Mouse (Mus musculus) heart, embryonic 12.5 days (tissue): ENCODE data around the gene Dgke. TPM values are rescaled to one million over a fixed set of nuclear protein-coding genes. Genes with fewer than 3 reads are reported as not detected.
A peak's percentile ranks its signal among the peaks of the same experiment; 100 is the strongest.

Experiments
- ATAC-seq: fragments of 200-750 bp; cut with Nextera tagmentation; 2 replicates; pipeline ENCODE4 v1.8.0; 2017; ENCODE audit warnings: moderate TSS enrichment, moderate library complexity; ENCODE audit not compliant: insufficient number of reproducible peaks, low FRiP score
- H3K27ac ChIP-seq: fragments of 300-500 bp; sonication (generic); 2 replicates; pipeline ENCODE4 v1.5.1; 2016; ENCODE audit warnings: mild to moderate bottlenecking, moderate library complexity; ENCODE audit not compliant: poor library complexity, severe bottlenecking
- H3K27me3 ChIP-seq: fragments of 300-500 bp; sonication (generic); replicated peaks from 2 replicates; pipeline ENCODE4 v1.6.1; 2016; ENCODE audit warnings: mild to moderate bottlenecking, moderate library complexity
- H3K36me3 ChIP-seq: fragments of 300-500 bp; sonication (generic); 2 replicates; pipeline ENCODE4 v1.6.1; 2016; ENCODE audit warnings: mild to moderate bottlenecking, moderate library complexity
- H3K4me1 ChIP-seq: fragments of 300-500 bp; sonication (generic); replicated peaks from 2 replicates; pipeline ENCODE4 v1.6.1; 2016; ENCODE audit warnings: mild to moderate bottlenecking
- H3K4me2 ChIP-seq: fragments of 300-500 bp; sonication (generic); 2 replicates; pipeline ENCODE4 v1.6.1; 2016; ENCODE audit warnings: mild to moderate bottlenecking, moderate library complexity
- H3K4me3 ChIP-seq: fragments of 300-500 bp; sonication (generic); 2 replicates; pipeline ENCODE4 v1.5.1; 2016; ENCODE audit warnings: mild to moderate bottlenecking
- H3K9ac ChIP-seq: fragments of 300-500 bp; sonication (generic); 2 replicates; pipeline ENCODE4 v1.6.1; 2016; ENCODE audit warnings: mild to moderate bottlenecking, moderate library complexity
- H3K9me3 ChIP-seq: fragments of 300-500 bp; sonication (generic); replicated peaks from 2 replicates; pipeline ENCODE4 v1.6.1; 2016; ENCODE audit warnings: mild to moderate bottlenecking, moderate library complexity
- WGBS: fragments of 180-500 bp; shearing (Covaris S2); methylation state at CpG from one replicate; pipeline ENCODE4 v1.1.7; 2016; 5-methylcytosine and 5-hydroxymethylcytosine counted together
- polyA plus RNA-seq: library from polyadenylated mRNA; unstranded; fragments of >200 nt; fragmentation: Nextera tagmentation; extraction: Ambion mirVana; gene quantifications from 2 replicates; pipeline ENCODE4 v1.2.1, GENCODE M21; 2016

The Dgke gene
- polyA plus RNA-seq, 1 experiment from 2014 or later = 7.2 TPM

GRCm38 (mm10) chr11:88993625-88994024 is 73.0 kb downstream of the Dgke start:
- 12% methylated on average over 5 of the region's 5 CpGs for WGBS

DNA sequence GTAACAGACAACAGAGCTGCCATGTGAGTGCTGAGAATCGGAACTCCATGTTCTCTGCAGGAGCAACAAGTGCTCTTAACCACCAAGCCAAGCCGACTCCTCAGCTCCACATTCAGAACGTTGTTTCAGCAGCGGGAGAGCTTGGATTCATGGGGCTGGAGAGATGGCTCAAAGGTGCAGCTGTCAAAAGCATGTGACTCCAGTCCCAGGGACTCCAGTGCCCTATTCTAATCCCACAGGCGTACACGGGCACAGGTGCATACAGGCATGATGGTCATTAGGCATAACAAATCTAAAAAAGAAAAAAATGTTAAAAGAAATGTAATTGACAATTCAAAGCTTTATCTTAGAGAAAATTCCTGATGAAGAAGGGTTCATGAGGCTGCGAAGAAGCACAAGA is 73.5 kb downstream of the Dgke start:
- peaks cover 15% of the 10 kb centered on the region for H3K36me3 ChIP-seq
- H3K4me1 ChIP-seq = no peaks in the 10 kb centered on the region
- H3K9ac ChIP-seq = no peak overlapping the region
- H3K4me3 ChIP-seq = no peak overlapping the region
- no peak for ATAC-seq
- WGBS = 50% methylated on average over 7 of the region's 7 CpGs
- H3K9me3 ChIP-seq = no peaks in the 10 kb centered on the region
- H3K27ac ChIP-seq = no peak overlapping the region
- no peaks in the 10 kb centered on the region for H3K27me3 ChIP-seq
- H3K4me2 ChIP-seq = no peak overlapping the region

More at GRCm38 (mm10) chr11:88993625-88994024, 73.0 kb downstream of the Dgke start:
- H3K27ac ChIP-seq = no peak overlapping the region
- H3K4me1 ChIP-seq = no peaks in the 10 kb centered on the region
- H3K36me3 ChIP-seq = peaks cover 12% of the 10 kb centered on the region
- H3K4me3 ChIP-seq = no peak overlapping the region
- no peaks in the 10 kb centered on the region for H3K9me3 ChIP-seq
- no peak overlapping the region for H3K4me2 ChIP-seq
- H3K9ac ChIP-seq = no peak overlapping the region
- ATAC-seq = peak; percentile 60; the same call in 1 of the 2 replicates
- H3K27me3 ChIP-seq = no peaks in the 10 kb centered on the region

DNA sequence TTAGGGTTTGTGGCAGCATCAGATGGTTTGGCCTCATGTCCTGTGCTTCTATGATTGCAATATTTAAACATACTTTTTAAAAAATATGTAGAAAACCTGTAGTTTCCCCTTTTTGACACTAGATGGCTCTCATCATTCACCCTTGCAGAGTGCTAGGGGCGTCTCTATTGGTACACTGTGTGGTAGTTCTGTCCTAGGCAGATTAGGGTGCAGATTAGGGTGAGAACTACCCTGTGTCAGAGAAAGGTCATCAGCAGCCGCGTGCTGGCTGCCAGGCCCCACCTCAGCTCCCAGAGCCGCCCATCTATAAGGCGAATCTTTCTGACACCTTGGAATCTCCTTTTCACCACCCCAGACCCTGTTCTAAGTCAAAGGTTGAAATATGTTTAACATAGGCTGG is 77.1 kb downstream of the Dgke start:
- H3K27me3 ChIP-seq = no peaks in the 10 kb centered on the region
- no peak overlapping the region for H3K27ac ChIP-seq
- 62% methylated on average over 5 of the region's 5 CpGs for WGBS
- no peaks in the 10 kb centered on the region for H3K9me3 ChIP-seq
- no peak overlapping the region for H3K9ac ChIP-seq
- no peak overlapping the region for H3K4me3 ChIP-seq
- no peak for ATAC-seq
- H3K4me1 ChIP-seq = no peaks in the 10 kb centered on the region
- peaks cover 33% of the 10 kb centered on the region for H3K36me3 ChIP-seq
- H3K4me2 ChIP-seq = no peak overlapping the region

DNA sequence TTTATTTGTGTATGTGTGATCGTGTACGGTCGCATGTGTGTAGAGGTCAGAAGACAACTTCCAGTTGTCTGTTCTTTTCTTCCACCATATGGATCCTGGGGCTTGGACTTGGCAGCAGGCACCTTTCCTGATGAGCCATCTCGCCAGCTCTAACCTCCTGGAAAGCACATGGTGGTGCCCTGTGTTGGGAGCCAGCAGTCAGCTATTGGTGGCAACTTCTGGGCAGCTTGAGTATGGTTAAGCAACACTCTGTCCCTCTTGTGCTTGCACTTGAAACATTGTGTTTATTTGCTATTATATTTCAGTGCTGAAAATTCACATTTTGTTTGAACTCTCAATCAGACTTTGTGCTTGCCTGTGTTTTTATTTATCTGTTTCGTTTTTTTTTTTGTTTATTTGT is 77.7 kb downstream of the Dgke start:
- no peak overlapping the region for H3K27ac ChIP-seq
- no peak overlapping the region for H3K4me2 ChIP-seq
- peaks cover 39% of the 10 kb centered on the region for H3K36me3 ChIP-seq
- 76% methylated on average over 5 of the region's 5 CpGs for WGBS
- H3K27me3 ChIP-seq = no peaks in the 10 kb centered on the region
- no peaks in the 10 kb centered on the region for H3K9me3 ChIP-seq
- no peak for ATAC-seq
- no peaks in the 10 kb centered on the region for H3K4me1 ChIP-seq
- no peak overlapping the region for H3K9ac ChIP-seq
- no peak overlapping the region for H3K4me3 ChIP-seq

DNA sequence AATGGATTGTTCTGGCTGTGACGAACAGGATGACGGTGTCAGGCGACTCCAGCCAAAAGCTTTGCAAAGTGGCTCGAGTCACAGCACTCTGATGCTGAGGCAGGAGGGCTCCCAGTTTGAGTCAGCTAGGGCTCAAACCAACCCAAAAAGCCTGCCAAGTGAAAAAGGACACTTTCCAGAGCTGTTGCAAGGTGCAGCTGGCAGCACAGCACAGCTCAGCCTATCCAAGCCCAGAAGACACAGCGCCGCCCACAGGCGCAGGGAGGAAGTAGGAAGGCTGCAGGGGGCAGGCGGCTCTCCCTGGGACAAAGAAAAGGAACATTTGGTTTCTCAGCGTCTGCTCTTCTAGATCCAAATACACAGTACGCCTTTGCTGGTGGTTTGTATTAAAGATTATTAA is 80.0 kb downstream of the Dgke start:
- no peaks in the 10 kb centered on the region for H3K9me3 ChIP-seq
- no peak overlapping the region for H3K4me3 ChIP-seq
- H3K4me2 ChIP-seq = no peak overlapping the region
- H3K4me1 ChIP-seq = no peaks in the 10 kb centered on the region
- H3K36me3 ChIP-seq = peaks cover 60% of the 10 kb centered on the region
- H3K27ac ChIP-seq = no peak overlapping the region
- WGBS = 84% methylated on average over 10 of the region's 10 CpGs
- no peak for ATAC-seq
- H3K27me3 ChIP-seq = no peaks in the 10 kb centered on the region
- no peak overlapping the region for H3K9ac ChIP-seq

Other genes with a start within 250 kb of the Dgke start
- gene Akap1, start 202.3 kb downstream of the Dgke start, polyA plus RNA-seq = 34.1 and 38.9 TPM in 2 replicates
- 47.2 and 47.5 TPM in 2 replicates for gene Scpep1, start 111.4 kb downstream of the Dgke start, polyA plus RNA-seq
- not detected in 2 replicates for gene Elobl, start 99.9 kb downstream of the Dgke start, polyA plus RNA-seq
- gene Coil, start 96.6 kb downstream of the Dgke start, polyA plus RNA-seq = 15.5 and 16.1 TPM in 2 replicates
- 15.2 and 15.3 TPM in 2 replicates for gene Trim25, start 67.5 kb downstream of the Dgke start, polyA plus RNA-seq
- not detected in 2 replicates for gene Gm525, start 7.0 kb upstream of the Dgke start, polyA plus RNA-seq
- 1.1 and 1.7 TPM in 2 replicates for gene Nog, start 235.5 kb upstream of the Dgke start, polyA plus RNA-seq